Mouse (Mus musculus): ENCODE results near the gene Gm28043.

Gm28043 gene

GRCm38 (mm10) chr17:29728082-29728481 lies 113.4 kb downstream of the Gm28043 start:
- in situ Hi-C loops (cut with MboI; ENCODE audit: low pct_unique_long_range_greater_than_20kb in 1 of 2, low sequenced_read_pairs in 2 of 2, unreplicated experiment in 1 of 2): no loop called here

- in situ Hi-C loops (cut with MboI; ENCODE audit: low pct_unique_long_range_greater_than_20kb in 1 of 2, low sequenced_read_pairs in 2 of 2, unreplicated experiment in 1 of 2): no loop called here
Observed at GRCm38 (mm10) chr17:29730510-29731265, 116.0 kb downstream of the Gm28043 start.

GRCm38 (mm10) chr17:29731266-29731952 lies 116.7 kb downstream of the Gm28043 start:
- in situ Hi-C loops (cut with MboI; ENCODE audit: low pct_unique_long_range_greater_than_20kb in 1 of 2, low sequenced_read_pairs in 2 of 2, unreplicated experiment in 1 of 2): no loop called here

GRCm38 (mm10) chr17:29731953-29732325 lies 117.3 kb downstream of the Gm28043 start:
- in situ Hi-C loops (cut with MboI; ENCODE audit: low pct_unique_long_range_greater_than_20kb in 1 of 2, low sequenced_read_pairs in 2 of 2, unreplicated experiment in 1 of 2): no loop called here

GRCm38 (mm10) chr17:29732522-29732921 lies 117.8 kb downstream of the Gm28043 start:
- in situ Hi-C loops (cut with MboI; ENCODE audit: low pct_unique_long_range_greater_than_20kb in 1 of 2, low sequenced_read_pairs in 2 of 2, unreplicated experiment in 1 of 2): no loop called here

- in situ Hi-C loops (cut with MboI; ENCODE audit: low pct_unique_long_range_greater_than_20kb in 1 of 2, low sequenced_read_pairs in 2 of 2, unreplicated experiment in 1 of 2): no loop called here
Observed at GRCm38 (mm10) chr17:29736448-29737014, 121.9 kb downstream of the Gm28043 start.

- in situ Hi-C loops (cut with MboI; ENCODE audit: low pct_unique_long_range_greater_than_20kb in 1 of 2, low sequenced_read_pairs in 2 of 2, unreplicated experiment in 1 of 2): no loop called here
Observed at GRCm38 (mm10) chr17:29737849-29738804, 123.5 kb downstream of the Gm28043 start.

- in situ Hi-C loops (cut with MboI; ENCODE audit: low pct_unique_long_range_greater_than_20kb in 1 of 2, low sequenced_read_pairs in 2 of 2, unreplicated experiment in 1 of 2): no loop called here
Observed at GRCm38 (mm10) chr17:29747466-29747865, 132.8 kb downstream of the Gm28043 start.
